Mouse (Mus musculus): ENCODE measurements around the gene Mst1r.

Gene Mst1r

GRCm38 (mm10) chr9:107906252-107906966 lies at the start of gene Mst1r:
TSS of gene Mst1r (plus strand) at chr9:107906873.
- peak; percentile 65 to 83 for DNase-seq (ENCODE audit: low spot score in 2 of 2)

- no peak for DNase-seq (ENCODE audit: low spot score in 2 of 2)
Measured at GRCm38 (mm10) chr9:107858343-107858742, 48.3 kb upstream of the Mst1r start.

- no peak for DNase-seq (ENCODE audit: low spot score in 2 of 2)
Measured at GRCm38 (mm10) chr9:107864493-107864892, 42.2 kb upstream of the Mst1r start.

GRCm38 (mm10) chr9:107866081-107866480 lies 40.6 kb upstream of the Mst1r start:
- DNase-seq (ENCODE audit: low spot score in 2 of 2) = no peak

- DNase-seq (ENCODE audit: low spot score in 2 of 2) = peak; percentile 93 to 95
Measured at GRCm38 (mm10) chr9:107872350-107873098, 34.1 kb upstream of the Mst1r start.

GRCm38 (mm10) chr9:107873137-107873536 lies 33.5 kb upstream of the Mst1r start, which contains the start of gene Rbm6:
TSS of gene Rbm6 (minus strand) at chr9:107873237.
- DNase-seq (ENCODE audit: low spot score in 2 of 2) = no peak

GRCm38 (mm10) chr9:107880411-107880810 lies 26.3 kb upstream of the Mst1r start:
- DNase-seq (ENCODE audit: low spot score in 2 of 2) = no peak

GRCm38 (mm10) chr9:107887804-107888266 lies 18.8 kb upstream of the Mst1r start, which contains the start of gene Mon1a:
TSS of gene Mon1a (plus strand) at chr9:107888151.
- peak; percentile 80 to 88 for DNase-seq (ENCODE audit: low spot score in 2 of 2)

GRCm38 (mm10) chr9:107888267-107888850 lies 18.3 kb upstream of the Mst1r start:
- no peak for DNase-seq (ENCODE audit: low spot score in 2 of 2)

GRCm38 (mm10) chr9:107890260-107890659 lies 16.4 kb upstream of the Mst1r start:
- no peak for DNase-seq (ENCODE audit: low spot score in 2 of 2)

GRCm38 (mm10) chr9:107891023-107891422 lies 15.7 kb upstream of the Mst1r start:
- DNase-seq (ENCODE audit: low spot score in 2 of 2) = peak; percentile 52 to 72

- no peak for DNase-seq (ENCODE audit: low spot score in 2 of 2)
Measured at GRCm38 (mm10) chr9:107898563-107898962, 8.1 kb upstream of the Mst1r start.

GRCm38 (mm10) chr9:107899855-107900254 lies 6.8 kb upstream of the Mst1r start:
- DNase-seq (ENCODE audit: low spot score in 2 of 2) = no peak

- DNase-seq (ENCODE audit: low spot score in 2 of 2) = peak; percentile 66 to 85
Measured at GRCm38 (mm10) chr9:107900840-107901626, 5.6 kb upstream of the Mst1r start.

GRCm38 (mm10) chr9:107901627-107901914 lies 5.1 kb upstream of the Mst1r start:
- no peak for DNase-seq (ENCODE audit: low spot score in 2 of 2)

- DNase-seq (ENCODE audit: low spot score in 2 of 2) = peak; percentile 87 to 95
Measured at GRCm38 (mm10) chr9:107904726-107905125, 1.9 kb upstream of the Mst1r start.

- DNase-seq (ENCODE audit: low spot score in 2 of 2) = no peak
Measured at GRCm38 (mm10) chr9:107906967-107907800, 511 bp downstream of the Mst1r start.

- no peak for DNase-seq (ENCODE audit: low spot score in 2 of 2)
Measured at GRCm38 (mm10) chr9:107907801-107908120, 1.1 kb downstream of the Mst1r start.

- DNase-seq (ENCODE audit: low spot score in 2 of 2) = no peak
Measured at GRCm38 (mm10) chr9:107908410-107909158, 1.9 kb downstream of the Mst1r start.

GRCm38 (mm10) chr9:107910025-107910769 lies 3.5 kb downstream of the Mst1r start:
- no peak for DNase-seq (ENCODE audit: low spot score in 2 of 2)

Data from spleen, postnatal 4 days (tissue).